Mouse (Mus musculus) megakaryocyte, embryonic 14.5 days (primary cell): Measurements from ENCODE around the gene Irx1. TPM values are rescaled to one million over a fixed set of nuclear protein-coding genes. Genes with fewer than 3 reads are reported as not detected.

ENCODE experiments used
- H3K27me3 ChIP-seq: replicated peaks from 2 replicates; pipeline ENCODE3; 2012; ENCODE audit warnings: inconsistent platforms
- H3K36me3 ChIP-seq: replicated peaks from 2 replicates; pipeline ENCODE3; 2012; ENCODE audit warnings: low read length, inconsistent platforms, mixed read lengths
- H3K4me1 ChIP-seq: 2 replicates; pipeline ENCODE4 v1.6.1; 2012; ENCODE audit warnings: inconsistent platforms
- H3K4me3 ChIP-seq: replicated peaks from 2 replicates; pipeline ENCODE3; 2012; ENCODE audit warnings: moderate library complexity, mild to moderate bottlenecking, inconsistent platforms
- H3K9me3 ChIP-seq: 2 replicates; pipeline ENCODE4 v1.6.1; 2012; ENCODE audit warnings: inconsistent platforms
- FLI1 ChIP-seq: IDR thresholded peaks from 2 replicates; pipeline ENCODE4 v1.6.1; 2012; ENCODE audit warnings: low read length, inconsistent platforms, mixed read lengths
- GATA1 ChIP-seq: IDR thresholded peaks from 3 replicates; pipeline ENCODE4 v1.6.1; 2012; ENCODE audit warnings: mixed read lengths, low read length, inconsistent platforms, borderline replicate concordance
- polyA plus RNA-seq: library from polyadenylated mRNA; stranded (reverse); fragments of >175 nt; gene quantifications from 2 replicates; pipeline ENCODE4 v1.2.3, GENCODE M21; 2012; ENCODE audit warnings: low replicate concordance; ENCODE audit not compliant: insufficient read depth

Gene Irx1
- polyA plus RNA-seq, 1 experiment = not detected

GRCm38 (mm10) chr13:71961891-71962660 lies 1.4 kb downstream of the Irx1 start:
- no peak for TF ChIP-seq GATA1
- TF ChIP-seq FLI1 = no peak
- peaks cover 98% of the 10 kb centered on the region for H3K27me3 ChIP-seq

GRCm38 (mm10) chr13:71960846-71961735 lies 2.4 kb downstream of the Irx1 start:
- peaks cover 11% of the 10 kb centered on the region; the same call in 1 of the 2 replicates for H3K9me3 ChIP-seq
- peaks cover 3% of the 10 kb centered on the region; the same call in 1 of the 2 replicates for H3K4me1 ChIP-seq
- H3K27me3 ChIP-seq = peaks cover 98% of the 10 kb centered on the region
- TF ChIP-seq FLI1 (no peak), GATA1 (no peak)
- no peak overlapping the region for H3K4me3 ChIP-seq
- no peaks in the 10 kb centered on the region for H3K36me3 ChIP-seq

More at GRCm38 (mm10) chr13:71961891-71962660, 1.4 kb downstream of the Irx1 start:
- H3K36me3 ChIP-seq = no peaks in the 10 kb centered on the region
- peaks cover 11% of the 10 kb centered on the region; the same call in 1 of the 2 replicates for H3K9me3 ChIP-seq
- no peak overlapping the region for H3K4me3 ChIP-seq
- peaks cover 3% of the 10 kb centered on the region; the same call in 1 of the 2 replicates for H3K4me1 ChIP-seq

DNA sequence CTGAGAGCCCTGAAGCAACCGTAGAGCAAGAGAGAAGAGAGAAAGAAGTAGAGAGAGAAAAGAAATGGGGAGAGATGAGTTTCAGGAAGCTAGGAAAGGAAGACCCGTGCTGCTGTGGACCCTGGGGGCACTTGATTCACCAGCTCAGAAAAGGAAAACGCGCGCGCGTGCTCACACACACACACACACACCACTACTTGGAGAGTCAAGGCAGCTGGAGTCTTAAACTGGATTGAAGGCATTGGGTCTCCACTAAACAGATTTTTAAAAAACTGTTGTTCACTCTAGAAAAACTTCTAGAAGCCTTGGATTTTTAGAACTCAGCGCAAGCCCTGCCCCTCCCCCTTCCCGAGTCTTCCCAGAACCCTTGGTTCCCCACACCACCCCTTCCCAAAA lies 3.2 kb downstream of the Irx1 start:
- Histone ChIP-seq H3K27me3 (peaks cover 94% of the 10 kb centered on the region), H3K4me1 (peaks cover 3% of the 10 kb centered on the region; the same call in 1 of the 2 replicates), H3K36me3 (no peaks in the 10 kb centered on the region), H3K4me3 (no peak overlapping the region), H3K9me3 (peaks cover 11% of the 10 kb centered on the region; the same call in 1 of the 2 replicates)
- TF ChIP-seq GATA1 (no peak), FLI1 (no peak)

DNA sequence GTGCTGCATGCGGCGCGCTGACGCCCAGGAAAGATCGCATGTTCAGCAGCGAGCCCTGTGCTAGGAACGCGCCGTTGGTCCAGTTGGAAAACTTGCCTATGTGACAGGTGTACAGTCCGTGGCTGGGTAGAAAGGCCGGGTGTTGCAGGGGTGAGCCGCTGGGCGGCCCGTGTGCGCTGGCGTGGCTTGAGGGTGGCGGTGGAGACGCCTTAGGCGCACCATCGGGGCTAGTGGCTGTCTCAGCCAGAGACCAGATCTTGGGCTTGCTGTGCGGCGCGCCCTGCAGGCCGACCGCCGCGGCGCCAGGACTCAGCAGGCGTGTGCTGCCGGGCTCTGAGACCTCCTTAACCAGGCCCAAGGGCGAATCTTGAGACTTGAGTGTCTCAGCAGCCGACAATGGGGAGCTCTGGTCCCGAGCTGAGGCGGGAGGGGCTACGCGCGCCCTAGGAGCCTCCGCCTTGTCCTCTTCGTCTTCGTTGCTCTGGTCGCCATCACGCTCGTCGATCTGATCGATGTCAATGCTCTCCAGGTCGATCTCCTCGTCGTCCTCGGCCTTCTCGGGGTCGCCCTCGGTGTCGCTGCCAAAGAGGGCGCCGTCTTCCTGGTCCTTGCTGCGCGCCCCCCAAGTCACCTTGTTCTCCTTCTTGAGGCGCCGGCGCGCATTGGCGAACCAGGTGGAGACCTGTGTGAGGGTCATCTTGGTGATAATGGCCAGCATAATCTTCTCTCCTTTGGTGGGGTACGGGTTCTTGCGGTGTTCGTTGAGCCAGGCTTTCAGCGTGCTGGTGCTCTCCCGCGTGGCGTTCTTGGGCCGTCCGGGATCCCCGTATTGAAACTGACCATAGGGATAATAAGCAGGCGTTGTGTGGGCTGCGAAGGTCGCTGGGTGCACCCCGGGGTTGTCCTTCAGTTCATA lies 3.9 kb downstream of the Irx1 start:
- Histone ChIP-seq H3K9me3 (peaks cover 11% of the 10 kb centered on the region; the same call in 1 of the 2 replicates), H3K36me3 (no peaks in the 10 kb centered on the region), H3K4me1 (peaks cover 3% of the 10 kb centered on the region; the same call in 1 of the 2 replicates), H3K27me3 (peaks cover 90% of the 10 kb centered on the region), H3K4me3 (no peak overlapping the region)
- TF ChIP-seq GATA1 = no peak
- TF ChIP-seq FLI1 = no peak

DNA sequence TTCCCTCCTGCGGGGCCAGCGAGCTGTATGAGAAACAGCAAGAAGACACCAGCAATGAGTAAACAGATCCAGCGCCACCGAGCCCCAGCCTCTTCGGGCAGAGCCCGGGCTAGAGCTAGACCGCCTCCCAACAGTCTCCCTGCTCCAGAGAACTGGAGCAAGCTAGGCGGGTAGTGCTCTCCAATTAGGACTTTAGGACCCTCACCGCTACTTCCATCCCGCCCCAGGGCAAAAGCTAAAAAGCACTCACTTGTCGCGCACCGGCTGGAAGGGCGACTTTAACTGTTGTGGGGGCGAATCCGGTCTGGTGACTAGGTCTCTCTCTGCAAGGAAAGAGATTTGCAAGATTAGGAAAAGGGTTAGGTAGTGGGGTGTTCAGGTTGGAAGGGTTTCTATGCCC lies 4.9 kb downstream of the Irx1 start:
- Histone ChIP-seq H3K4me1 (peaks cover 3% of the 10 kb centered on the region; the same call in 1 of the 2 replicates), H3K9me3 (peaks cover 11% of the 10 kb centered on the region; the same call in 1 of the 2 replicates), H3K27me3 (peaks cover 80% of the 10 kb centered on the region), H3K4me3 (no peak overlapping the region), H3K36me3 (no peaks in the 10 kb centered on the region)
- TF ChIP-seq GATA1 = no peak
- TF ChIP-seq FLI1 = no peak

DNA sequence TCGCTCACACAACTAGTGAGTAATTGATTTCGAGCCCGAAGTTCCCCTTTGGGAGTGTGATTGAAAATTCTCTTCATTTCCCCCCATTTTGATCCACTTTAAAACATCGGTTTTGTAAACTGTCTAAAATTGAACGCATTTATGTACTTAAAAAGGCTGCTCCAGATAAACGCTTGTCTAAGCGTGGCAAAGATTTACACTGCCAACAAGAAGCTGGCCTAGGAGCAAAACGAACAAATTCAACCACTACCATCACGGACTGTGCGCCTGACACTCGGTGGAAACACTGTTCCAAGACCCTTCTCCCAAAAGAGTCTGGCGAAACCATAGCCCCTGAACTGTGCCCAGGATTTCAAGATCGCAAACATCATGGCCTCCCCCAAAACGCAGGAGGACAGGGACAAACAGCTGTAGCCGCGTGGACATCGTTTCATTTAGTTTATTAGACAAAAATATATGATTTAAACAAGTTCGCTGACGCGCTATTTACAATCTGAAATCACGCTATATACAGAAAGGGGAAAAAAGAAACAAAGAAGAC lies 5.6 kb downstream of the Irx1 start:
- Histone ChIP-seq H3K27me3 (peaks cover 72% of the 10 kb centered on the region), H3K36me3 (no peaks in the 10 kb centered on the region), H3K4me3 (no peak overlapping the region), H3K9me3 (peaks cover 11% of the 10 kb centered on the region; the same call in 1 of the 2 replicates), H3K4me1 (peaks cover 3% of the 10 kb centered on the region; the same call in 1 of the 2 replicates)
- TF ChIP-seq GATA1 (no peak), FLI1 (no peak)

DNA sequence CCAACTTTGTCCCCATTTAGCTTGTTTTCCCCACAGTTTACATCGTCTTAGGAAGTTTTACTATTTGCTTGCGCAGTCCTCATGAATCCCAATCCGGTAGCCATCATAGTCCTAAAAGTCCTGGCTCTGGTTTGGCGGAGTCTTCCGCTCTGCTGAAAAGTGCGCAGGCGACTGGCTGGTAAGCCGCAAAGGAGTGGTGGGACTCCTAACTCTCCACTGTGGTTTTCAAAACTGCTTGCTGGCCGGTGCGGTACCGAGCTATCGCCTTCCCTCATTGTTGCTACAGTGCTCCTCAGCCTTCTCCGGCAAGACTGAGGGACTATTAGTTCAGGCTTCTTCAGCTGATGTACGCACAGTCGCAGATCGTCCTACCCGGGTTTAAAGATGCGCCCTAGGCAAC lies 6.4 kb downstream of the Irx1 start:
- H3K36me3 ChIP-seq = no peaks in the 10 kb centered on the region
- peaks cover 11% of the 10 kb centered on the region; the same call in 1 of the 2 replicates for H3K9me3 ChIP-seq
- H3K27me3 ChIP-seq = peaks cover 65% of the 10 kb centered on the region
- TF ChIP-seq GATA1 = no peak
- TF ChIP-seq FLI1 = no peak
- H3K4me1 ChIP-seq = peaks cover 3% of the 10 kb centered on the region; the same call in 1 of the 2 replicates
- no peak overlapping the region for H3K4me3 ChIP-seq

GRCm38 (mm10) chr13:71956481-71956880 lies 7.0 kb downstream of the Irx1 start:
- peaks cover 3% of the 10 kb centered on the region; the same call in 1 of the 2 replicates for H3K4me1 ChIP-seq
- no peak overlapping the region for H3K4me3 ChIP-seq
- H3K9me3 ChIP-seq = peaks cover 11% of the 10 kb centered on the region; the same call in 1 of the 2 replicates
- TF ChIP-seq GATA1 (no peak), FLI1 (no peak)
- H3K36me3 ChIP-seq = no peaks in the 10 kb centered on the region
- H3K27me3 ChIP-seq = peaks cover 59% of the 10 kb centered on the region

GRCm38 (mm10) chr13:71951966-71952365 lies 11.6 kb downstream of the Irx1 start:
- H3K36me3 ChIP-seq = no peaks in the 10 kb centered on the region
- H3K9me3 ChIP-seq = peaks cover 9% of the 10 kb centered on the region
- peaks cover 15% of the 10 kb centered on the region for H3K27me3 ChIP-seq
- H3K4me3 ChIP-seq = no peak overlapping the region
- TF ChIP-seq FLI1 (no peak), GATA1 (no peak)
- H3K4me1 ChIP-seq = no peaks in the 10 kb centered on the region
